Mouse (Mus musculus) lung, postnatal 0 days (tissue): ENCODE results near the gene Gm27021.

Experiments used
- CTCF ChIP-seq: IDR thresholded peaks from 2 replicates; pipeline ENCODE4 v1.5.1; 2016; ENCODE audit warnings: antibody characterized with exemption, mild to moderate bottlenecking
- EP300 ChIP-seq: IDR thresholded peaks from 2 replicates; pipeline ENCODE4 v1.6.1; 2016; ENCODE audit warnings: antibody characterized with exemption, mild to moderate bottlenecking, control low read depth

DNA sequence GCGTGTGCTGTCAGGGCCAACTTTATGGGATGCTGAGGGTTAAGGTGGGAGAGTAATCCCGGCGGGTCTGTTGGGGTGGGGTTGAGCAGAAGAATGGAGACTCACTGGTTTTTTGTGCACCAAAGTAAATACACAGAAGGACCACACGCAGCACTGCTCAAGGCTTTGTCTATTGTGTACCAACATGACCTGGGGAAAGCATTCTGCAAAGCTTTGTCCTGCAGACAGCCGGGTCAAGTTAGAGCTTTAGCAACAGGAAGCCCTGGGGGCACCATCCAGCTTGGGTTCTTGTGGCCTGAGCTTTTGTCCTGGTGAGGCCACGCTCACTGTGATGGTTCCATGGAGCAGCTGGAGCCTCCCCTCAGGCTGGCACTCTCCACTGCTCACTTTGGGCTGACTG is 3.9 kb upstream of the Gm27021 start:
- TF ChIP-seq CTCF (no peak), EP300 (no peak)
